Mouse (Mus musculus): ENCODE data around the gene Camp.
"Not testable (repeated sequence)": the region's sequence is repeated elsewhere in the genome, so short reads cannot be mapped to it uniquely, and the experiment has no call there.

Camp gene

DNA sequence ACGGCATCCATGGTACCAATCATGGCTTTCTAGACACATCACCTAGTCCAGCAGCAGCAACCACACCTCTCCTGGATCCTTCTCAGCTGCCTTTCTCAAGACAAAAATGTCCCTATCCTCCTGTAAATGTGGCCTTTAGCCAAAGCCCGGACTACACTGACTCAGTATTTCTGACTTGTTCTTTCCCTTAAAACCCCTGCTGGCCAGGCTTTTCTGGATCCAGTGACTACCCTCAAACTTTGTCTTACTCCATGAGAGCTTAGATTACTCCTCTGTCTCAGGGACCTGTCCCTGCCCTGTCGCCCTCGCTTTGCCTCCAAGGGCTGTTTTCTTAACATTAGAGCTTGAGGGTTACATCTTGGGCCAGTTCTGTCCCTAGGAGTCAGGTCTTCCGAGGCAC, 682 bp upstream of the Camp start:
- no peak for DNase-seq

GRCm38 (mm10) chr9:109833088-109833412, 16.4 kb downstream of the Camp start:
- DNase-seq = no peak

DNA sequence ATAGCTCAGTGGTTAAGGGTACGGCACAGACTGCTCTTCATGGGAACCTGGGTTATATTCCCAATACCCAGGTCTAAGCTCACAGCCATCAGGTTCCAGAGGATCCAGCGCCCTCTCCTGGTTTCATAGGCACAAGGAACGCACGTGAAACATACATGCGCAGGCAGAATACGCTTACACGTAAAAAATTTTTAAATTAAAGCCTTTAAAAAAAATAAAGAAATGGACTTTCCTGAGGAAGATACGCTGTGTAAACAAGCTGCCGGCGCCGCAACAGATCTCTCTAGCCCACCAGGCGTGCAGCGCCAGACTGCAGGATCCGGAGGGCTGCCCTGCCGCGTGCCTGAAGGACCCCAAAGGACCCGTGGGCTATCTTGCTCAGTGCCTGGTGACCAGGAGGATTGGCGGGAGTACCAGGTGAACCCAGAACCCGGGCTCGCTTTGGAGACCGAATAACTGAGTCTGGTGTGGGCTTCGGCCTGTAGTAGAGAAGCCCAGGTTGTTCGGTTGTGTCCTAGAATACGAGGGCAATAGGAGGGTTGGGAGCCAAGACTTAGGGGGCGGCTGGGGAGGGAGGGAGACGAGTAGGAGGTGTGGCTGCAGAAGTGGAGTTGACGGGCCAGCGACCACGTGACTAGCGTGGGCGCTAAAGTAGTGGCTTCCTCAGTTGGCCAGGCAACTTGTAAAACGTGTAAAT, 16.9 kb downstream of the Camp start, which contains the start of gene Nme6:
Nme6 (plus strand) TSS at position 359 of the 697 bp plus-strand sequence.
- DNase-seq = peak; percentile 88 to 92

GRCm38 (mm10) chr9:109826181-109826580, 23.2 kb downstream of the Camp start:
- no peak for DNase-seq

DNA sequence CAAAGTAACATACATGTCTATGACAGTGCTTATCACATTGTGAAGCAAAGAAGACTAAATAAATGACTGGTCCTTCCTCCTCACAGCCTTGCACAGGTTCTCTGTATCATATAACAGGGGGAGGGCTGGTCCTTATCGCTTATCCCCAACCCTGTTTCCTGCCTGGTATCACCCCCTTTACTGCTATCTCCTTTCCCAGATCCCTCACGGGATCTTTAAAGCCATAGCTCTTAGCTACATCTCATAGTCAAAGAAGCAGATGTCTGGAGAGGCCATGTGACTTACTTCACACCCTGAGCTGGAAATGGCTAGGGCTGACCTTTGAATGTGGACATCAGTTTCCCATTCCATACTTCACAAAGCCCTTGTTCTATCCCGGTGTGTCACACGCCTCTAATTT, 23.7 kb downstream of the Camp start:
- DNase-seq = no peak

DNA sequence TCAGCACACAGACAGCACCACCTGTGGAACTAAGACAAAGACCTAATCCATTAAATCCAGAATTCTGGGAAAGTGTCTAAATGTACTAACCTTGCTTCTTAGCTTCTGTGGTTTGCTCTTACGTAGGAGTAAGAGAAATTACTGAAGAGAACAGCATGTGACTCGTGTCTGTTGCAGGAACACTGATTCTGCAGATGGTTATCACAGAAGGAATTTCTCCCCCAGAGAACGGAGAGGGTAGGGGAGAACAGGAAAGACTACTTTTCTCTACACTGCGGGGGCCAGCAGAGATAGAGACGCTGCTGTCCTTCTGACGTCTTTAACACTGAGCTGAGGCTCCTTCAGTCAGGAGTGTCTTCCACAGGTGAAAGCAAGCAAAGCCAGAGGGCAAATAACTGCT, 33.1 kb downstream of the Camp start:
- DNase-seq = no peak

GRCm38 (mm10) chr9:109813424-109813823, 36.0 kb downstream of the Camp start:
- DNase-seq = peak; percentile 7 to 25

DNA sequence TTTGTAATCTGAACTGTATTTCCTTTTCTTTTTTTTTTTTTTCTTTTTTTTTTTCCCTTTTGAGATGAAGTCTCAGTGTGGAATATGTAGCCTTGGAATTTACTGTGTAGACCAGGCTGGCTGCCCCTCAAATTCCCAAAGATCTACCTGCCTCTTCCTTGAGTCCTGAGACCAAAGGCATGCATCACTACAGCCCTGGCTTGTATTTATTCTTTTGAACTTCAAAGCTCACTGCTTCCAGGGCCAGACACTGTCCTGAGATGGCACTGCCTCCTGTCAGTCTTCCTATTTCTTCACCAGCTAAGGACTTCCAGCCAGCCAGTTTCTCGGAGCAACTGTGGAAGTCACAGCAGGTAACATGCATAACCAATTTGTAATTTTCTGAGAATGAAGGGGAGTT, 37.4 kb downstream of the Camp start, which contains the start of gene Spink8:
Spink8 (plus strand) TSS at position 301 of the 400 bp plus-strand sequence.
- no peak for DNase-seq

DNA sequence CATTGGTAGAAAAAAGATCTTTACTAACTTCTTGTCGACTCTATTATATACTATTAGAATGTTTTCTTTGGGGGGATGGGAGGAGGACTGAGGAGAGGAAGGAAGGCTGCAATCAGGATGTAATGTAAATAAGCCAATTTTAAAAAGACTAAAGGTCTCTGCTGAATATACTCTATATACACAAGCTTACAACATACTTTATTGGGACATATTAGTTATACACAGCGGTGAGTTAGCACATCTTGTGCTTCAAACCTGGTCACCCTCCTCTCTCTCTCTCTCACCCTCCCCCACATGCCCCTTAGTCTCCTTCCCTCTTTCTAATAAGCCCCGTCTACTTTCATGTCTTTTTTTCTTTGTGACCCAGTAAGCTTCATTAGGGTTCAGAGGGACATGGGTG, 41.5 kb downstream of the Camp start:
- no peak for DNase-seq

DNA sequence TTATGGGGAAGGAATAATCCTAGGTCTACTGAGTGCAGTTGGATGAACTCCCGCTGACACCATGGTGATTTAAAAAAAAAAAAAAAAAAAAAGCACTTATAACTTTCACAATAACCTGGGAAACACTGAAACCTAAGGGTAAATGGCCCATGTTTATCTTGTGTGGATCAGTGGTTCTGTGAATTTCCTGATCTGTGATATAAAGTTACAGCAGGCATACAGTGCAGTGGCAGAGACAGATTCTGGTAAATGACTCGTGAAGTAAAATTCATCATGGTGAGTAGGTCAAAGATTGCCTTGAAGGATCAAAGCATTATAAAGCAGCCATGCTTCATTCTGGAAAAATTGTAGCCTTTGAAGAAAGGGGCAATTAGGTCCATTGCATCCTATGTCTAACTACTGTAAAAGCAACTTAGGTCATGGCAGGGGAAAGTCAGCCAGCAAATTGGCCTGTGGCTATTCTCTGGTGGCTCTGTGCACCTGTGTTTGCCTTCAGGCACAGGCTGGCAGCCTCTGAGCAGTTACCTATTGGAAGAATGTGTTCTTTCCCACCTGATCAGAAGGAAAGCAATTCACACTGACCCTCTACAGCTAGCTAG, 42.6 kb downstream of the Camp start:
- no peak for DNase-seq

DNA sequence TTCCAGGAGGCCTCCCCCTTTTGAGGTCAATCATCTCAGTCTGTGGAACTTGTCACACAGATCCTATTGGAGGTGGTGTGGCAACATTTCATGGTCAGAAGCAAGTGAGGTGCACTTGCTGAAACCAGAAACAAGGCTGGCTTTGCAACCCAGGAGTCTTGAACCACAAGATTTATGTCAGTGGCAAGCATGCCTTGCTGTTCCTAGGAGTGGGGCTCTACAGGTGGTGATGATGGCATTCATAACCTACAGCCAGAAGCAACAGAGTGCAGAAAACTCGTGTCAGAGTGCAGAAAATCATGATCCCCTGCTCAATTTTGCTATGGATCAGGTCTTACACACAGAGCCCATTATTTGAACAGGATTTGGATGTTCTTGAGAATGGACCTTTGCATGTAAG, 43.2 kb downstream of the Camp start:
- no peak for DNase-seq

DNA sequence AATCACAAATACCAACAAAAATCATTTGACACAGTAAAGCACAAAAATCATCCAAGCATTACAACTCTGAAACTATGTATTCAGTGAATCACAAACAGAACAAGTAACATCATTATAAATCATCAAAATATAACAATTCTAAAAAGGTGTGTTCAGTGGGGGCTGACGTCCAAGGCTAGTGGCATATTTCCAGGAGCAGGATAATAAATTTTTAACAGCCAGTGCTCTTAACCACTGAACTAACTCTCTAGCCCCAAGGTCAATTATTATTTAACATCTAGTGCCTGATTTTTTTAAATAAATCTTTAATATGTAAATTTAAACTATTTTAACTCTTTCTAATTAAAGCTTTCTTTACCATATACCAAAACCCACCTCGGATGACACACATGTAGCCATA, 43.8 kb downstream of the Camp start:
- DNase-seq = not testable (repeated sequence)

GRCm38 (mm10) chr9:109798051-109798450, 51.4 kb downstream of the Camp start:
- peak; percentile 30 to 31 for DNase-seq

Data from cerebellum, postnatal 10 days (tissue).